Mouse (Mus musculus): ENCODE results near the gene Adra1d.

Gene Adra1d

GRCm38 (mm10) chr2:131496125-131496820, 65.8 kb downstream of the Adra1d start:
- no peak for DNase-seq (ENCODE audit: low read depth, low spot score)

All from ES-CJ7 (cell line).